Mouse (Mus musculus) stomach, embryonic 16.5 days (tissue): ENCODE measurements at regions not wholly inside any gene's neighbourhood (a gene's known extent, or its start where the extent isn't known, plus 50 kb on each side); places are given as distances from the start of the nearest gene placed in this dataset.

Experiments
- ATAC-seq: fragments of 200-750 bp; cut with Nextera tagmentation; 2 replicates; pipeline ENCODE4 v1.8.0; 2017; ENCODE audit warnings: moderate number of reproducible peaks, moderate TSS enrichment; ENCODE audit not compliant: insufficient read depth, low FRiP score
- H3K27ac ChIP-seq: fragments of 300-500 bp; sonication (generic); 2 replicates; pipeline ENCODE4 v1.5.1; 2014; ENCODE audit warnings: low read length
- H3K27me3 ChIP-seq: fragments of 300-500 bp; sonication (generic); 2 replicates; pipeline ENCODE4 v1.6.1; 2014; ENCODE audit warnings: low read length, control low read depth, mixed read lengths; ENCODE audit not compliant: control insufficient read depth, insufficient read depth
- H3K36me3 ChIP-seq: fragments of 300-500 bp; sonication (generic); 2 replicates; pipeline ENCODE4 v1.6.1; 2014; ENCODE audit warnings: low read length; ENCODE audit not compliant: control insufficient read depth, insufficient read depth
- H3K4me1 ChIP-seq: fragments of 300-500 bp; sonication (generic); 2 replicates; pipeline ENCODE4 v1.6.1; 2014; ENCODE audit warnings: low read length, control low read depth, mixed read lengths; ENCODE audit not compliant: control insufficient read depth, insufficient read depth
- H3K4me2 ChIP-seq: fragments of 300-500 bp; sonication (generic); 2 replicates; pipeline ENCODE4 v1.6.1; 2014; ENCODE audit warnings: low read depth, low read length, mixed read lengths
- H3K4me3 ChIP-seq: fragments of 300-500 bp; sonication (generic); replicated peaks from 2 replicates; pipeline ENCODE4 v1.5.1; 2014; ENCODE audit warnings: mild to moderate bottlenecking, low read length
- H3K9ac ChIP-seq: fragments of 300-500 bp; sonication (generic); 2 replicates; pipeline ENCODE4 v1.6.1; 2014; ENCODE audit warnings: low read length
- H3K9me3 ChIP-seq: fragments of 300-500 bp; sonication (generic); replicated peaks from 2 replicates; pipeline ENCODE4 v1.6.1; 2016; ENCODE audit warnings: low read length, control low read depth; ENCODE audit not compliant: control insufficient read depth
- WGBS: fragments of 180-500 bp; shearing (Covaris S2); extraction: QIAGEN DNeasy Blood & Tissue Kit; methylation state at CpG from one replicate; pipeline ENCODE4 v1.1.7; 2014; 5-methylcytosine and 5-hydroxymethylcytosine counted together

DNA sequence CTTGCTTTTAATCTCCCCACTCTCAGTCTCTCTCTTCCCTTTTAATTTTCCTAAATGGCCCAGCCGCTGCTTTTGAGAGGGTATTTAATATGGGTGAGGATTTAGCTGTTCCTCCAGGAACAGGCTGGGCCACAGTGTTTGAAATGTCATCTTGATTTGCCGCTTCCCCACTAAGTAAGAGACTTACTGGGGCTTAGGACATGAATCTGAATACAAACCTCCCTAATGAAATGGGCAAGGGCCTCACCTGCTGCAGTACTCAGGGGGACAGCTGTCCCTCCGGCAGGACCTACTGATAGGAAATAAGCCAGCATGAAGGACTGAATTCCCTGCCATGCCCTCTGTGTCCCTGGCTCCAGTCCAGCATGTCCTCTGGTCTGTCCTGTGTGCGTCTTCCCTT, 50.6 kb upstream of the Prr23a1 start:
- H3K9ac ChIP-seq = no peak overlapping the region
- no peaks in the 10 kb centered on the region for H3K36me3 ChIP-seq
- peaks cover 3% of the 10 kb centered on the region; the same call in 1 of the 2 replicates for H3K9me3 ChIP-seq
- H3K27ac ChIP-seq = no peak overlapping the region
- H3K27me3 ChIP-seq = no peaks in the 10 kb centered on the region
- 66% methylated on average over 4 of the region's 4 CpGs for WGBS
- H3K4me3 ChIP-seq = no peak overlapping the region
- H3K4me2 ChIP-seq = no peak overlapping the region
- H3K4me1 ChIP-seq = no peaks in the 10 kb centered on the region
- ATAC-seq = no peak

DNA sequence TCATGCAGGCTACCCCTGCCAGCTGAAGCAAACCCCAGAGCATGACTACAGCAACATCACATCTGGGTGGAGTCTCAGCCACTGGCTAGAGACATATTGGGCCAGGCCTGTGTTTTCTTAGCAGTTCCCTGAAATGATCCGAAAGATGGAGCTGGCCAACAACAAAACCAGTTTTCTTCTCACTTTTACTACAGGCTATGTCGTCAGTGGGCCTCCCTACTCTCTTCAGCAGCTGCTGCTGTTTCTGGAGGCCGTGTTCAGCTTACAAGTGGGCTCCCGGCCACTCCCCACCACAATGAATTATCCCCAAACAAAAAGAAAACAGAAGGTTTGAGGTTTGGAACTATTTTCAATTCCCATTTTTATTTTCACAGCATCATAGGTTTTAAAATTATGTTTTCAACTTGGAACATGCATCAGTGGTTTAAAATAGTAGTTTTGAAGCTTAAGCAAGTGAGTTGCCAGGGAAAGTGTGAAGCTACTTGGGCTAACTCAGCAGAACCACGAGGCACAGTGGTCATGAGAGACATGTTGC, 68.6 kb upstream of the Prr23a1 start:
- ATAC-seq = no peak
- no peaks in the 10 kb centered on the region for H3K36me3 ChIP-seq
- no peak overlapping the region for H3K9ac ChIP-seq
- H3K4me2 ChIP-seq = no peak overlapping the region
- no peak overlapping the region for H3K4me3 ChIP-seq
- H3K9me3 ChIP-seq = no peaks in the 10 kb centered on the region
- no peak overlapping the region for H3K27ac ChIP-seq
- no peaks in the 10 kb centered on the region for H3K27me3 ChIP-seq
- H3K4me1 ChIP-seq = no peaks in the 10 kb centered on the region
- WGBS = 62% methylated on average over 5 of the region's 5 CpGs

DNA sequence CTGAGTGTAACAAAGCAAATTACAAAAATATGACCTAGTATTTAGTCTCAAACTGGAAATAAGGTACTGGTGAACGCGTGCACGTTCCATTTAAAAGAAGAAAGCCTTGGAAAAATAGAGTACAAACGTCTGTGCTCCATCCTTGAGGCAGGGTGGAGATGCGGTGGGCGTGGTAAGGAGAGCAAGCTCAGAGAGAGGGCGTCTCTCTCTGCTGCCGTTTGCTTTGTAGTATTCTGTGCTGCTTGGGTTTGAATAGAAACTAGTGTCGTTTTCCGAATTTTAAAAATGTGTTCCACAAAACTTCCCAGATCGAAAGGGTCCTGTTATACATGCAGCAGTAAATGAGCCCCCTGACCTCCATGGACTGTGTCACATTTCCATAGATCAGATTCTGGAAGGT, 69.1 kb upstream of the Prr23a1 start:
- no peak overlapping the region for H3K4me3 ChIP-seq
- no peak overlapping the region for H3K27ac ChIP-seq
- H3K27me3 ChIP-seq = no peaks in the 10 kb centered on the region
- no peaks in the 10 kb centered on the region for H3K9me3 ChIP-seq
- no peak for ATAC-seq
- H3K9ac ChIP-seq = no peak overlapping the region
- 80% methylated on average over 11 of the region's 11 CpGs for WGBS
- no peaks in the 10 kb centered on the region for H3K36me3 ChIP-seq
- no peak overlapping the region for H3K4me2 ChIP-seq
- H3K4me1 ChIP-seq = no peaks in the 10 kb centered on the region

DNA sequence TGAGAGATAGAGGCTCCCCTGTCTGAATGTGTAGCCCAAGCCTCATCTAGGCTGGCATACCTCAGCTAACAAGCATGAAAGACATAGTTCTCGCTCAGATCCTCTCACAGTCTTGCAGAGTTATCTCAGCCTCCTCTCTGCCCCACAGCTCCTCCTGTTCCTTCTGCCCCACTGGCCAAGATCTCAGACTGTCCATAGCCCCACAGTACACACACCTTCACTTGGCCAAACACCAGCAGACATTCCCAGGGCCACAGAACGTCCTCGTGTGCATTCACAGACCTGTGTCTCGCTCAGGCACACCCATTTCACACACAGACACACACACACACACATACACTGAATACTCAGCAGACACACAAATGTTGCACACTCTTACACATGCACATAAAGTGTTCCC, 87.5 kb upstream of the Prr23a1 start:
- H3K27me3 ChIP-seq = no peaks in the 10 kb centered on the region
- H3K9ac ChIP-seq = no peak overlapping the region
- 0 out of 2 replicates have a peak, but pooled peaks cover 3% of the 10 kb centered on the region for H3K4me1 ChIP-seq
- H3K36me3 ChIP-seq = no peaks in the 10 kb centered on the region
- no peak overlapping the region for H3K4me3 ChIP-seq
- H3K9me3 ChIP-seq = no peaks in the 10 kb centered on the region
- no peak overlapping the region for H3K27ac ChIP-seq
- H3K4me2 ChIP-seq = no peak overlapping the region
- 81% methylated on average over 4 of the region's 4 CpGs for WGBS
- ATAC-seq = no peak

DNA sequence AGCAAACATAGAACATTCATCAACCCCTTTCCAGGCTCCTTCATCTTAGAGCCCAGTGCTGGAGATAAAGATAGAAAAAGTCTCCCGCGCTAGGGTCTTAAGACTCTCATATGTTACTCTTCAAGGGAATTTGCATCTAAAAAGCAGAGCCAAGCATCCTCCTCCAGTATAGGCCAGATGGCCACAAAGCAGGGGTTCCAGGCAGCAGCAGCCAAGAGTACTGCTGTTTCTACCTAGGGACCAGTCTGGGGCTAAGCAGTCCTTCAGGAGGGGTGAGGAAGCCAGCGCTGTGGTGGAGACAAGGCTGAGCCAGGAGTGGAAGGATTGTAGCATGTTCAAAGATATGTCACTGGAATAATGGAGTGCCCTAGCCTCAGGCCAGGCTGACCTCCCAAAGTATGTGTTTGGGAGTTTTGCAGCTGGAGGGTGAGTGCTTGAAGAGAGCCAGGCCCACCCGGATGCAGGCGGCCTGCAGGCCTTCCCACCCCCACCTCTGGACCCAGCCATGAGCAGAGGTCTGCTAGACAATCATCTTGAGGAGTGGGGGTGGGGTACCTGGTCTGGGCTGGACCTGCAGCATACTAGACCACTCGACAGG, 88.8 kb upstream of the Prr23a1 start:
- no peaks in the 10 kb centered on the region for H3K27me3 ChIP-seq
- H3K36me3 ChIP-seq = no peaks in the 10 kb centered on the region
- 44% methylated on average over 6 of the region's 6 CpGs for WGBS
- H3K9ac ChIP-seq = no peak overlapping the region
- no peak overlapping the region for H3K4me2 ChIP-seq
- H3K9me3 ChIP-seq = no peaks in the 10 kb centered on the region
- peak; percentile 37 for ATAC-seq
- no peak overlapping the region for H3K27ac ChIP-seq
- H3K4me1 ChIP-seq = 0 out of 2 replicates have a peak, but pooled peaks cover 3% of the 10 kb centered on the region
- no peak overlapping the region for H3K4me3 ChIP-seq

DNA sequence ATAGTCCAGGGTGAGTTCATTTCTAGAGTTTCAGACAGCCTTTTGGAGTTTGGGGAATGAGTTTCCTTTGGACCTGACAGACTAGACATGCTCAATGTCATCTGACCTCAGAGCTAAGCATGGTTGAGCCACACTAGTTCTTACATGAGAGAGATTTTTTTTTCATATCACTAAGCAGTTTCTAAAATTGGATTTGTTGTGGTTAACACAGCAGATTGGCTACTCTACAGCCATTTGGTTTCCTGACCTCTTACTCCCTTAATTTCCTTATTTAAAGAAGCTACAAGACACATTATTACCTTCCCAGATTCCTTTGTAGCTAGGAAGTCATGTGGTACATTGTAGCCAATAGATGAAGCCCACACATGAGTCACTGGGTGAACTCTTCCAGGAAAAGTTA, 98.5 kb upstream of the Prr23a1 start:
- no peaks in the 10 kb centered on the region for H3K36me3 ChIP-seq
- no peaks in the 10 kb centered on the region for H3K4me1 ChIP-seq
- no peak overlapping the region for H3K4me2 ChIP-seq
- H3K9me3 ChIP-seq = no peaks in the 10 kb centered on the region
- no peak overlapping the region for H3K4me3 ChIP-seq
- H3K27me3 ChIP-seq = no peaks in the 10 kb centered on the region
- H3K9ac ChIP-seq = no peak overlapping the region
- ATAC-seq = no peak
- no peak overlapping the region for H3K27ac ChIP-seq

DNA sequence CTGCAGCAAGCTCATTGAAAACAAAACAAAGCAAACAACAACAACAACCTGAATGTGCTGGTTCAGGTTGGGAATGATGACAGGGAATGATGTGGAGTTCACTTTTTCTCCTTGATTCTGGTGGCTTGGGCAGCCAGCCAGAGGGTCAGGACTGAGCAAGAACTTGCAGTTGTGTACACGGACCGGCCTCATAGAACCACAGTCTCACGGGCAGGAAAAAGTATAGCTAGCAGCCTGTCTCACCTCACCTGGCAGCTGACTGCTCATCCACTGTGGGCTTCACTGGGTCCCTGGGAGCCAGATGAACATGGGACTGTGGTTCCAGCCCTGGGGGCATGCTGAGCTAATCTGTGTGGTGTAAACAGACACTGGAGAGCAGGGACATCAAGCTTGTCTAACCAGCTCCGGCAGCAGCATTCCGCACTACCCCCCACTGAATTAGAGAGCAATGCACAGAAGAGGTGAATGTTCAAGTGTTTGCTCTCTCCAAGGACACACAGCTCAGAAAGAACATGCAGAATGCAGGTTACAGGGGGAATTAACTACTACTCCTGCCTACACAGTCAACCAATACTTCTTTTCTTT, 114.9 kb upstream of the Prr23a1 start:
- ATAC-seq = peak; percentile 44; the same call in 1 of the 2 replicates
- WGBS = 33% methylated on average over 5 of the region's 5 CpGs
- Histone ChIP-seq H3K4me3 (no peak overlapping the region), H3K9me3 (no peaks in the 10 kb centered on the region), H3K27ac (no peak overlapping the region), H3K36me3 (no peaks in the 10 kb centered on the region), H3K9ac (no peak overlapping the region), H3K4me2 (no peak overlapping the region), H3K27me3 (no peaks in the 10 kb centered on the region), H3K4me1 (peaks cover 6% of the 10 kb centered on the region)

DNA sequence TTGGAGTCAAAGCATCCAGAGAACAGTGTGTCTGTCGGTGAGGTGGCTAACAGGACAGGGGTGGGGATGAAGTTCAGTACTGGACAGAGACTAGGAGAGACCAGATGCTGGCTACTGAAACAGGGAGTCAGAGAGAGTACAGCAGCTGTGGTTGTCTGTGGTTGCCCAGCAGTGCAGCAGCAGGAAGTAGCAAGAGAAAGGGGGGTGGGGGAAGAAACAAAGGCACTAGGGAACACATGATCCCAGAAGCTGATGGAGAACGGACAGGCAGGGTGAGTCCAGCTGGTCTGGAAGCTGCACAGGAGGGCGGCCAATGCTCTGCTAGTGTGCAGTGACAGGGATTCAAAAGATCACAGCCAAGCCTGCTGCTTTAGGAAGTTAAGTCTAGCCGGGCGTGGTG, 115.7 kb upstream of the Prr23a1 start:
- H3K27me3 ChIP-seq = no peaks in the 10 kb centered on the region
- H3K27ac ChIP-seq = no peak overlapping the region
- H3K4me1 ChIP-seq = peaks cover 6% of the 10 kb centered on the region
- H3K9ac ChIP-seq = no peak overlapping the region
- no peaks in the 10 kb centered on the region for H3K36me3 ChIP-seq
- H3K4me2 ChIP-seq = no peak overlapping the region
- peak; percentile 29; the same call in 1 of the 2 replicates for ATAC-seq
- no peaks in the 10 kb centered on the region for H3K9me3 ChIP-seq
- WGBS = 39% methylated on average over 5 of the region's 5 CpGs
- H3K4me3 ChIP-seq = no peak overlapping the region

DNA sequence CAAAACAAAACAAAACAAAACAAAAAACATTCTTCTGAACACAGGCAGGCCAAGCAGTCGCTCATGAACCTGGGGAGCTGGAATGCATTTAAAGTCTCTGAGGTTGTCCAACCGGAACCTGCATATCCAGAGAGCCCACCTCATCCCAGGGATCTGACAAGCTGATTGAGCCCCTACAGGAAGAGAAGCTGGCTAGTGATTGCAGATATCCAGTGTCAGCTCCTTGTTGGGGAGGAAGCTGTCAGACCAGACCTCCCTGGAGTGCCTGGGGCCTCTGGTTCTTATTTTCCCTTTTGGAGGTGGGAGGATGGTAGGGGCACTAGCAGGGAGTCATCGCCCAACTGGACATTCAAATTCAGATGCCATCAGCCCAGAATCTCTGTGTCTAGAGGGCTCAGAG, 119.4 kb upstream of the Prr23a1 start:
- Histone ChIP-seq H3K4me1 (peaks cover 6% of the 10 kb centered on the region), H3K9ac (no peak overlapping the region), H3K27me3 (no peaks in the 10 kb centered on the region), H3K4me3 (no peak overlapping the region), H3K36me3 (no peaks in the 10 kb centered on the region), H3K4me2 (no peak overlapping the region), H3K9me3 (no peaks in the 10 kb centered on the region), H3K27ac (no peak overlapping the region)
- WGBS = 82% methylated on average over 3 of the region's 3 CpGs
- ATAC-seq = no peak
